Mouse (Mus musculus) liver, embryonic 14 days (tissue): ENCODE data around the gene Zkscan6. TPM values are rescaled to one million over a fixed set of nuclear protein-coding genes. Genes with fewer than 3 reads are reported as not detected.

ENCODE experiments used
- polyA plus RNA-seq: library from polyadenylated mRNA; depleted of rRNA; stranded (reverse); fragments of >200 nt; gene quantifications from 2 replicates; pipeline ENCODE4 v1.2.3, GENCODE M21; 2012; rRNA removed

Gene Zkscan6
- polyA plus RNA-seq: 2.5 and 2.8 TPM in 2 replicates

DNA sequence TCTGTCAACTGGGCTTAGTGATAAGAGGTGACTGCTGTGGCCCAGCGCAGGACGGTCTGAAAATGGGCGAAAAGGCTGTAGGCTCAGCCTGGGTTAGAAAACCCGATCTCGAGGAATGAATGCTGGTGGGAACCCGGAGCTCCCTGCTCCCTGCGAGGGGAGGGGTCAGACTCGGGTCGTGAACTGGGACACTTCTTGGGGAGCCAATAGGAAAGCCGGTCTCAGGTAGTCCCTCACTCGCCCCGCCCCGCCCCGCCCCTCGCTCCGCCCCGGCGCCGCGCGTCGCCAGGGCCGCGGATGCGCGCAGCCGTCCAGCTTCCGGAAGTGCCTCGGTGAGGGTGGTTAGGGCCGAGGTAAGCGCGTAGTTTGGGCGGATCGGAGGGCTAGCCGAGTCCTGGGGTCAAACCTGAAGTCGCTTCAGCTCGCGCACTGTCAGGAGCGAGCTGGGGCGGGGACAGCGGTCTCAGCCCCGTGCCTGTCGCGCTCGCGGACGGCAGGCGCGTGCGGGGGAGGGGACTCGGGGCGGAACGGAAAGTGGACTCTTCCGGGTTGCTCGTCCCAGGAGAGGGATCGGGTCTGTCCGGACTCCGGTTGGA, at the start of gene Zkscan6:
Gene Zkscan6 (plus strand): TSS at position 267 of the 596 bp plus-strand sequence.

GRCm38 (mm10) chr11:65788154-65788553, 18.8 kb upstream of the Zkscan6 start, which contains the start of gene Map2k4:
Map2k4 (minus strand) TSS chr11:65788297.

Other genes with a start within 250 kb of the Zkscan6 start
- gene Map2k4, start 18.9 kb upstream of the Zkscan6 start, polyA plus RNA-seq: 16.0 and 17.8 TPM in 2 replicates